Mouse (Mus musculus) lung, adult 2 months (tissue): ENCODE results near the gene Trim26.

Experiments
- CTCF ChIP-seq: fragments of 200-500 bp; IDR thresholded peaks from 2 replicates; pipeline ENCODE4 v1.5.1; 2011; ENCODE audit warnings: mild to moderate bottlenecking, low read length, control low read depth; ENCODE audit not compliant: insufficient read depth
- POLR2A ChIP-seq: fragments of 200-500 bp; IDR thresholded peaks from 2 replicates; pipeline ENCODE4 v1.6.1; 2011; ENCODE audit warnings: low read depth, mild to moderate bottlenecking, control low read depth, low read length, borderline replicate concordance; ENCODE audit errors: extremely low read depth

- TF ChIP-seq CTCF = no peak
- no peak for TF ChIP-seq POLR2A
Observed at GRCm38 (mm10) chr17:36868836-36869235, 31.9 kb downstream of the Trim26 start.
